25 mouse cellular contexts compared by ENCODE assay signal in genomic region chr11:119624401-119624800, GRCm38 (mm10). TPM values are rescaled to one million over a fixed set of nuclear protein-coding genes. Genes with fewer than 3 reads are reported as not detected.
A peak's percentile ranks its signal among the peaks of the same experiment; 100 is the strongest.
DNase-seq lines count a peak whose midpoint lies in the region; ATAC-seq and TF ChIP-seq lines count a peak whose summit lies in the region.
"Had no signal": no experiment of that assay in that cellular context is flagged by ENCODE, and none has a peak within 500 bp of the region (broad histone marks: within the 10 kb centered on the region; RNA-seq: fewer than 3 reads in every experiment).

No protein-coding gene starts in this region.

- no peak overlapping the region for H3K4me2 ChIP-seq in intestine, embryonic 16.5 days (ENCODE audit: low read depth, low read length)
- H3K4me2 ChIP-seq: embryonic facial prominence, embryonic 13.5 days; forebrain, embryonic 12.5 days; hindbrain, embryonic 12.5 days; intestine, embryonic 15.5 days had no signal

- no peaks in the 10 kb centered on the region for H3K36me3 ChIP-seq in intestine, embryonic 16.5 days (ENCODE audit: control insufficient read depth, insufficient read depth, low read length)
- H3K36me3 ChIP-seq: hindbrain, embryonic 12.5 days; intestine, embryonic 15.5 days had no signal

- H3K4me1 ChIP-seq in intestine, embryonic 16.5 days (ENCODE audit: control insufficient read depth, insufficient read depth, low read length): 0 out of 2 replicates have a peak, but pooled peaks cover 4% of the 10 kb centered on the region
- H3K4me1 ChIP-seq: intestine, embryonic 15.5 days had no signal

- peak overlapping the region; percentile 87 for H3K27ac ChIP-seq in gastrocnemius, adult 2 months
- no peak overlapping the region for H3K27ac ChIP-seq in intestine, embryonic 16.5 days (ENCODE audit: low read length)
- H3K27ac ChIP-seq: embryonic facial prominence, embryonic 13.5 days; forebrain, embryonic 12.5 days; hindbrain, embryonic 12.5 days; hindbrain, postnatal 0 days; intestine, embryonic 15.5 days; liver, embryonic 14.5 days had no signal

- H3K4me3 ChIP-seq in gastrocnemius, adult 2 months: peak overlapping the region; percentile 45
- no peak overlapping the region for H3K4me3 ChIP-seq in intestine, embryonic 16.5 days (ENCODE audit: low read length)
- H3K4me3 ChIP-seq: embryonic facial prominence, embryonic 13.5 days; forebrain, embryonic 12.5 days; hindbrain, embryonic 12.5 days; intestine, embryonic 15.5 days had no signal

- intact Hi-C loops in gastrocnemius, adult 2 months (cut with DNase I): loop anchor here (2.0 kb wide), 1 partner anchor 38 kb away; no protein-coding TSS in a partner anchor

- H3K9me3 ChIP-seq in intestine, embryonic 16.5 days (ENCODE audit: control insufficient read depth, low read length): no peaks in the 10 kb centered on the region
- H3K9me3 ChIP-seq: embryonic facial prominence, embryonic 13.5 days; forebrain, embryonic 12.5 days; hindbrain, embryonic 12.5 days; intestine, embryonic 15.5 days had no signal

- WGBS in intestine, embryonic 16.5 days: 66% methylated on average over 4 of the region's 4 CpGs

- no peak for ATAC-seq in intestine, embryonic 16.5 days
- ATAC-seq: forebrain, postnatal 0 days; hindbrain, postnatal 0 days; intestine, embryonic 15.5 days; Patski had no signal

- TF ChIP-seq CTCF in gastrocnemius, adult 2 months (IDR thresholded peaks at IDR 0.05): no peak

- H3K27me3 ChIP-seq in intestine, embryonic 16.5 days (replicated peaks; ENCODE audit: control insufficient read depth, insufficient read depth, low read length): no peaks in the 10 kb centered on the region
- H3K27me3 ChIP-seq: embryonic facial prominence, embryonic 13.5 days; forebrain, embryonic 12.5 days; hindbrain, embryonic 12.5 days; intestine, embryonic 15.5 days; Patski had no signal

- peak; percentile 72 for DNase-seq in gastrocnemius, adult 2 months
- DNase-seq in gastrocnemius, postnatal 4 days (ENCODE audit: low spot score in 2 of 2): no peak
- DNase-seq in kidney, adult 8-10 months: peak; percentile 25 to 33
- DNase-seq in kidney, postnatal 4 days: no peak
- DNase-seq in gastrocnemius, adult 8-10 months (ENCODE audit: low spot score in 2 of 2): peak; percentile 16 to 48
- peak; percentile 28 to 62 for DNase-seq in kidney, postnatal 25 days
- no peak for DNase-seq in lung, postnatal 14 days
- DNase-seq: cerebellum, adult 8-10 months; cerebellum, postnatal 36 days; embryo, embryonic 11 days; forebrain, postnatal 0 days; heart, postnatal 36 days; lung, adult 2 months; lung, postnatal 10 days; midbrain, embryonic 14.5 days; right cerebral cortex, postnatal 4 days; thymus, postnatal 4 days had no signal

- H3K9ac ChIP-seq in intestine, embryonic 16.5 days (ENCODE audit: low read depth, low read length): no peak overlapping the region
- H3K9ac ChIP-seq: embryonic facial prominence, embryonic 13.5 days; forebrain, embryonic 12.5 days; forebrain, postnatal 0 days; hindbrain, embryonic 12.5 days; intestine, embryonic 15.5 days; liver, embryonic 14.5 days had no signal

RNA-seq across cellular contexts. Expression of gene Rptor, which starts 21.7 kb away (rescaled TPM):
- 10 to 100 TPM; 24.9 to 32.5 TPM for total RNA-seq in gastrocnemius, adult 2 months (2021)
- 10 to 100 TPM; 42.8 to 47.5 TPM for total RNA-seq in gastrocnemius, postnatal 4 days (2021)
- 10 to 100 TPM; 25.2 to 28.5 (median 26.6) TPM for total RNA-seq in gastrocnemius, adult 8-10 months (2022)
- 5.2 and 5.9 TPM in 2 replicates for polyA plus RNA-seq in intestine, embryonic 16.5 days (2015; fragmentation: Nextera tagmentation; extraction: Ambion mirVana)

Comparison
In these comparisons a context has a peak if more than half of its experiments do, and no peak if none do; other contexts are left out.
1. DNase-seq: peak in gastrocnemius, adult 2 months (single experiment), kidney, adult 8-10 months (2 of 2), gastrocnemius, adult 8-10 months (2 of 2) and kidney, postnatal 25 days (2 of 2); none in gastrocnemius, postnatal 4 days (0 of 2), kidney, postnatal 4 days (0 of 2) and lung, postnatal 14 days (single experiment).